Mouse (Mus musculus): ENCODE data around the gene Synm. TPM values are rescaled to one million over a fixed set of nuclear protein-coding genes. Genes with fewer than 3 reads are reported as not detected.

Synm gene
- total and polyA plus RNA-seq, 3 experiments = not detected

GRCm38 (mm10) chr7:67713820-67714510, 45.6 kb downstream of the Synm start:
- no peak for TF ChIP-seq ELF1 (IDR thresholded peaks at IDR 0.05; ENCODE audit: low read depth, low read length)
- no peak for TF ChIP-seq USF1 (IDR thresholded peaks at IDR 0.05; ENCODE audit: low read depth, low read length)
- TF ChIP-seq SMC3 (IDR thresholded peaks at IDR 0.05; ENCODE audit: low read depth, low read length) = no peak
- no peak for TF ChIP-seq POLR2AphosphoS2 (IDR thresholded peaks at IDR 0.05; ENCODE audit: low read depth, low read length)
- no peak for TF ChIP-seq TBP (conservative IDR thresholded peaks at IDR 0.05; ENCODE audit: low read depth, low read length)
- TF ChIP-seq NRF1 (IDR thresholded peaks at IDR 0.05; ENCODE audit: low read depth, low read length) = no peak
- TF ChIP-seq MYC (IDR thresholded peaks at IDR 0.05; ENCODE audit: low read depth, low read length) = no peak
- TF ChIP-seq CHD2 (IDR thresholded peaks at IDR 0.05; ENCODE audit: low read length) = no peak
- TF ChIP-seq ZC3H11A (IDR thresholded peaks at IDR 0.05; ENCODE audit: low read depth, low read length) = no peak
- no peak for TF ChIP-seq MEF2A (IDR thresholded peaks at IDR 0.05; ENCODE audit: borderline replicate concordance, low read depth, low read length)
- TF ChIP-seq BHLHE40 (IDR thresholded peaks at IDR 0.05; ENCODE audit: low read depth, low read length) = no peak
- TF ChIP-seq MAZ (IDR thresholded peaks at IDR 0.05; ENCODE audit: low read depth, low read length) = no peak
- TF ChIP-seq MAFK (IDR thresholded peaks at IDR 0.05; ENCODE audit: insufficient replicate concordance, low read length) = no peak
- TF ChIP-seq ZNF384 (IDR thresholded peaks at IDR 0.05; ENCODE audit: low read depth, low read length) = no peak
- H3K4me2 ChIP-seq (ENCODE audit: insufficient read depth, low read depth, poor library complexity, severe bottlenecking) = no peak overlapping the region
- in situ Hi-C loops (cut with MboI; ENCODE audit: low pct_ligation_motif_present, low pct_unique_long_range_greater_than_20kb, low sequenced_read_pairs) = no loop called here

DNA sequence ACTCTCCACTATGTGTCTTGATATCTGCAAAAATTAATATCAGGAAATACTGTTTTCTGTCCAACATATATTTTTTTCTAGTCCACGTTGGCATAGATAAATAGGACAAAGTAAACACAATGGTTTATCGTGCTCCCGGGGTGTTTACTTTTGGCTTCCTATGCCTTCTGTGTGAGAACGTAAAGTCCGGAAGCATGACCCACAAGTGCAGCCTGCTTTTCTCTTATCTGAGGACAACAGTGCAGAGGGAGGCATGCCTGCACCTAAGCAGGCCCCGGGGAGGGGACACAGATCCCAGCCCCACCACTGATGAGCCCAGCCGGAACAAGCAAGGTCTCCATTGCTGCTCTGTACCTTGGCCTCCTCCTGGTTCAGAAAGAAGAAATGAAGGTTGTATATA, 49.3 kb downstream of the Synm start:
- no peak overlapping the region for H3K27ac ChIP-seq (ENCODE audit: insufficient read depth, low read depth)
- in situ Hi-C loops (cut with MboI; ENCODE audit: low pct_ligation_motif_present, low pct_unique_long_range_greater_than_20kb, low sequenced_read_pairs) = no loop called here

More at GRCm38 (mm10) chr7:67713820-67714510, 45.6 kb downstream of the Synm start:
- H3K79me2 ChIP-seq (replicated peaks; ENCODE audit: control insufficient read depth, extremely low read depth, insufficient read depth, poor library complexity, severe bottlenecking) = no peaks in the 10 kb centered on the region
- H3K27ac ChIP-seq (ENCODE audit: insufficient read depth, low read depth) = no peak overlapping the region
- no peak for DNase-seq (ENCODE audit: extremely low read depth)
- no peak overlapping the region for H3K4me3 ChIP-seq (replicated peaks in 1 of 3; ENCODE audit: low read depth in 2 of 3, low read length in 2 of 3, poor library complexity in 1 of 3)
- H3K9me3 ChIP-seq (replicated peaks; ENCODE audit: low read length) = no peaks in the 10 kb centered on the region
- H3K4me1 ChIP-seq (ENCODE audit: control insufficient read depth in 1 of 2, insufficient read depth in 2 of 2) = no peaks in the 10 kb centered on the region
- no peaks in the 10 kb centered on the region for H3K36me3 ChIP-seq (replicated peaks in 1 of 2; ENCODE audit: control insufficient read depth in 1 of 2, insufficient read depth in 1 of 2, low read length in 1 of 2)
- no peak overlapping the region for H3K9ac ChIP-seq (ENCODE audit: insufficient read depth, low read depth)
- dilution Hi-C loops (cut with MboI; ENCODE audit: extremely low pct_ligation_motif_present, extremely low pct_unique_long_range_greater_than_20kb, low sequenced_read_pairs) = no loop called here
- no peaks in the 10 kb centered on the region for H3K27me3 ChIP-seq (replicated peaks)

More for the DNA sequence above, 49.3 kb downstream of the Synm start:
- Histone ChIP-seq H3K36me3 (replicated peaks in 1 of 2; ENCODE audit: control insufficient read depth in 1 of 2, insufficient read depth in 1 of 2, low read length in 1 of 2) (no peaks in the 10 kb centered on the region), H3K27me3 (replicated peaks) (no peaks in the 10 kb centered on the region), H3K9me3 (replicated peaks; ENCODE audit: low read length) (no peaks in the 10 kb centered on the region), H3K4me2 (ENCODE audit: insufficient read depth, low read depth, poor library complexity, severe bottlenecking) (no peak overlapping the region), H3K79me2 (replicated peaks; ENCODE audit: control insufficient read depth, extremely low read depth, insufficient read depth, poor library complexity, severe bottlenecking) (no peaks in the 10 kb centered on the region), H3K4me1 (ENCODE audit: control insufficient read depth in 1 of 2, insufficient read depth in 2 of 2) (no peaks in the 10 kb centered on the region), H3K4me3 (replicated peaks in 1 of 3; ENCODE audit: low read depth in 2 of 3, low read length in 2 of 3, poor library complexity in 1 of 3) (no peak overlapping the region), H3K9ac (ENCODE audit: insufficient read depth, low read depth) (no peak overlapping the region)
- TF ChIP-seq SMC3 (IDR thresholded peaks at IDR 0.05; ENCODE audit: low read depth, low read length) = no peak
- TF ChIP-seq ETS1 (conservative IDR thresholded peaks at IDR 0.05; ENCODE audit: low read depth, low read length) = no peak
- TF ChIP-seq JUND (conservative IDR thresholded peaks at IDR 0.05; ENCODE audit: low read depth, low read length) = no peak
- TF ChIP-seq ZNF384 (IDR thresholded peaks at IDR 0.05; ENCODE audit: low read depth, low read length) = no peak
- dilution Hi-C loops (cut with MboI; ENCODE audit: extremely low pct_ligation_motif_present, extremely low pct_unique_long_range_greater_than_20kb, low sequenced_read_pairs) = no loop called here
- DNase-seq (ENCODE audit: extremely low read depth) = no peak
